Mouse (Mus musculus): ENCODE data around the gene Pfkl. TPM values are rescaled to one million over a fixed set of nuclear protein-coding genes. Genes with fewer than 3 reads are reported as not detected.

Pfkl gene
- polyA plus RNA-seq, 1 experiment from 2014 or later, result 35.6 TPM

DNA sequence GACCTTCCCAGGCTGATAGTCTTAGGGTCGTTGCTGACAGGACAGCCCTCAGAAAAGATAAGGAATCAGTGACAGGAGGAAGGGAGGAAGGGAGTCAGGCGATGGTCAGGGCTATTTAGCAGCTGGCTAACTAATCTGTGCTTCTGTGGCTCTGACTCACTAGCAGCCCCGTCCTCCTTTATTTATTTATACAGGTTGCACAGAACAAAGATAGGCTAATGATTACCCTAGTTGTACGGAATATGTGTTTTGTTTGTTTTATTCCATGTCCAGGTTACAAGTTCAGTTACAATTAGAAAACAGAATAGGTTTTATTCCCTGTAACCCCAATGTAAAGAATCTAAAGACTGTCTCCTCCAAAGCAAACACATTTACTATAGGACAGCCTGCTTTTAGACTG, 34.2 kb downstream of the Pfkl start:
- no peak overlapping the region for H3K27ac ChIP-seq (ENCODE audit: low read length)

DNA sequence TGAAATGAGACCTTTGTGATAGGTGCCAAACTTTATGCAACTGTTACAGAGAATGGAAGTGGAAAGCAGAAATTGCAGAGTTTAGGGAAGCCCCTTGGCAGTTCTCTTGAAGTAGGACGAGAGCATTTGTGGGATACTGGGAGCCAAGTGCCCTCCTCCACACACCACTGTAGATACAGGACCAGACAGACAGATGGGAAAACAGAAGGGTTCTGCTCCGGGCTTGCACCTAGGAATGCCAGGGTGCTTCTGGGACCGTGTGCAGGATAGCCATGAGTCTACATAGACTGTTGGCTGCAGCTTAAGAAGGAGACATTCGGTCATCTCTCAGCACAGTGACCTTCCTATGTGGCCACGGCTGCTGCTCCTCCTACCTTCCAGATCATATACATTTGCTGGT, 35.1 kb downstream of the Pfkl start:
- 63% methylated on average over 5 of the region's 5 CpGs for WGBS
- Histone ChIP-seq H3K4me1 (ENCODE audit: insufficient read depth, low read depth, low read length) (no peaks in the 10 kb centered on the region), H3K9me3 (ENCODE audit: low read length) (no peaks in the 10 kb centered on the region), H3K4me2 (replicated peaks; ENCODE audit: low read depth, low read length) (no peak overlapping the region), H3K9ac (replicated peaks; ENCODE audit: low read depth) (no peak overlapping the region), H3K36me3 (ENCODE audit: insufficient read depth, low read length) (no peaks in the 10 kb centered on the region), H3K4me3 (ENCODE audit: low read depth, low read length) (no peak overlapping the region), H3K27ac (ENCODE audit: low read length) (no peak overlapping the region), H3K27me3 (replicated peaks; ENCODE audit: insufficient read depth, low read length) (0 out of 2 replicates have a peak, but pooled peaks cover 4% of the 10 kb centered on the region)
- TF ChIP-seq EP300 (IDR thresholded peaks at IDR 0.05), result no peak
- DNase-seq (ENCODE audit: low spot score) (no peak), ATAC-seq (no peak)

More for the DNA sequence above, 34.2 kb downstream of the Pfkl start:
- 5% methylated on average over 4 of the region's 4 CpGs for whole genome bisulfite sequencing
- no peak for ATAC-seq
- TF ChIP-seq CTCF (IDR thresholded peaks at IDR 0.05) (no peak), EP300 (IDR thresholded peaks at IDR 0.05) (no peak)
- H3K4me1 ChIP-seq (ENCODE audit: insufficient read depth, low read depth, low read length), result no peaks in the 10 kb centered on the region
- H3K9me3 ChIP-seq (ENCODE audit: low read length), result no peaks in the 10 kb centered on the region
- H3K36me3 ChIP-seq (ENCODE audit: insufficient read depth, low read length), result no peaks in the 10 kb centered on the region
- no peak for DNase-seq (ENCODE audit: low spot score)
- H3K4me3 ChIP-seq (ENCODE audit: low read depth, low read length), result no peak overlapping the region
- no peaks in the 10 kb centered on the region for H3K27me3 ChIP-seq (replicated peaks; ENCODE audit: insufficient read depth, low read length)
- H3K4me2 ChIP-seq (replicated peaks; ENCODE audit: low read depth, low read length), result no peak overlapping the region
- no peak overlapping the region for H3K9ac ChIP-seq (replicated peaks; ENCODE audit: low read depth)

DNA sequence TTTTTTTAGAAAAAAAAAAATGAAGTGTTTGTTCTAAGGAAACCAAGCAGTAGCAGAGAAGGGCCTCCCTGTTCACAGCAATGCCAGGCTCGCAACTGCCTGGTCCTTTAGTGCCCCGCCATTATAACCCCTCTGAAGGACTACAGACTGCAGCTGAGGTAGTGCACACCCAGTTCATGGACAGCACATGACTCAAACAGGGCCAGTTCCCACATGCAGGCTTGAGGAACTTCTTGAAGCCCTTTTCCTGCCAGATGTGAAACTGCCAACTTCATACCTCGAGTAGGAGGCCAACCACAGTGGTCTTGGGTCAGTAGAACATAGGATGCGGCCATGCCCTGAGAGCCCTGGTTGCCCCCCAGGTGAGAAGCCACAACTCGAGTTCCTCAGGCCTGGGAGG, 35.6 kb downstream of the Pfkl start:
- ATAC-seq (no peak), DNase-seq (ENCODE audit: low spot score) (no peak)
- Histone ChIP-seq H3K4me2 (replicated peaks; ENCODE audit: low read depth, low read length) (no peak overlapping the region), H3K9me3 (ENCODE audit: low read length) (no peaks in the 10 kb centered on the region), H3K9ac (replicated peaks; ENCODE audit: low read depth) (no peak overlapping the region), H3K27ac (ENCODE audit: low read length) (no peak overlapping the region), H3K36me3 (ENCODE audit: insufficient read depth, low read length) (no peaks in the 10 kb centered on the region), H3K27me3 (replicated peaks; ENCODE audit: insufficient read depth, low read length) (0 out of 2 replicates have a peak, but pooled peaks cover 7% of the 10 kb centered on the region), H3K4me3 (ENCODE audit: low read depth, low read length) (no peak overlapping the region), H3K4me1 (ENCODE audit: insufficient read depth, low read depth, low read length) (no peaks in the 10 kb centered on the region)
- no peak for TF ChIP-seq CTCF (IDR thresholded peaks at IDR 0.05)
- no peak for TF ChIP-seq EP300 (IDR thresholded peaks at IDR 0.05)
- WGBS, result 49% methylated on average over 5 of the region's 5 CpGs

DNA sequence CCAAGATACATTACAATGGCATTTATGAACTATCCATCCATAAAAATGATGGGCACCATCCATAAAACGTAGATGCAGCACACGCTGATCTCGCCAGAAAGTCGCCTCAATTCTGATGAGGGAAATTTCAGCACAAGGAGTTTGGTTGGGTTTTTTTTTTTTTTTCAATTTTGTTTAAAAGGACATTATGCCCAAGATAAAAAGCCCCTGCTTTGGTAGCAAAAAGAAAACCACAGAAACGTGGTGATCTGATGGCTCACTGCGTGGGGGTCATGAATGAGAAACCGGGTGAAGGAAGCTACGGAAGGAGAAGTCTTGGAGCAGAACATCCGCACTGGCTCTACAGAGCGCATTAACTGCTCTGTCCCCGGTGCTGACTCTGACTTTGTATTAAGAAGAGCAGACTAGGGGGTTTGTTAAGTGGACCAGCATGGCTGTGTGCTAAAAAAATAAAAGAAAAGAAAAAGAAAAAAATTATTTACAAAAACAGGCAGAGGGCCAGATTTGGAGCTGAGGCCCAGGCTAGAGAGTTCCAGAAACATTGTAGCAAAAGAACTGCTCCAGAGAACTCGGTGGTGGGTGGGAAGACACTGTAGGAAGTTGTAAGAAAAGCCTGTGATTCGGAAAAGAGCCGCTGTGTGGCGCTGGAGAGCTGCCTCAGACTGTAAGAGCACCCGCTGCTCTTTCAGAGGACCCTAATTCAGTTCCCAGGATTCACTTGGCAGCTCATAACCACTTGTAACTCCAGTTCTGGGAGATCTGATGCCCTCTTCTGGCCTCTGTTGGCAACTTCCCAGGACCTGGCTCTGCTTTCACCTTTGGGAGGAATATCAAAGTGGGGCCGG, 38.0 kb downstream of the Pfkl start:
- Histone ChIP-seq H3K27ac (ENCODE audit: low read length) (no peak overlapping the region), H3K9me3 (ENCODE audit: low read length) (no peaks in the 10 kb centered on the region), H3K9ac (replicated peaks; ENCODE audit: low read depth) (no peak overlapping the region), H3K4me1 (ENCODE audit: insufficient read depth, low read depth, low read length) (no peaks in the 10 kb centered on the region), H3K4me3 (ENCODE audit: low read depth, low read length) (no peak overlapping the region), H3K27me3 (replicated peaks; ENCODE audit: insufficient read depth, low read length) (peaks cover 15% of the 10 kb centered on the region; the same call in 1 of the 2 replicates), H3K4me2 (replicated peaks; ENCODE audit: low read depth, low read length) (no peak overlapping the region), H3K36me3 (ENCODE audit: insufficient read depth, low read length) (no peaks in the 10 kb centered on the region)
- TF ChIP-seq CTCF (IDR thresholded peaks at IDR 0.05), result peak; percentile 25; the same call in 1 of the 2 replicates
- no peak for TF ChIP-seq EP300 (IDR thresholded peaks at IDR 0.05)
- no peak for ATAC-seq
- no peak for DNase-seq (ENCODE audit: low spot score)
- WGBS, result 55% methylated on average over 17 of the region's 17 CpGs

DNA sequence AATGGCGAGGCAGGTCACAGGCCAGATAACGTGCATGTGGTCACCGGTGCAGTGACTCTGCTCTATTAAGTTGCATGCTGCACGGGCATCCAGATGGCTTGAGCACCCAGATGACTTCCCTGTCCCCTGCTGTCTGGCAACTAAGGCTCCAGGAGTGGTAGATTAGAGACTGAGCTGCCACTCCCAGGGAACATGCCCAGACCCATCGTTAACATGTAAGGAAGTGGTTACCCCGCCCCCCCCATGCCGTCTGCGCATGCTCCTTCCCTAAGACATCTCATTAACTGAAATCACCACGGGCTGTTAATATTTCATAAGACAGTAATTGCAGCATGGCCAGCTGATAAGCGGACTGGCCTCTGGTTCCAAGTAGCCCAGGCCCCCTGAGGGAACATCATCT, 38.7 kb downstream of the Pfkl start:
- TF ChIP-seq EP300 (IDR thresholded peaks at IDR 0.05) (no peak), CTCF (IDR thresholded peaks at IDR 0.05) (no peak)
- no peaks in the 10 kb centered on the region for H3K4me1 ChIP-seq (ENCODE audit: insufficient read depth, low read depth, low read length)
- H3K9me3 ChIP-seq (ENCODE audit: low read length), result no peaks in the 10 kb centered on the region
- no peak overlapping the region for H3K9ac ChIP-seq (replicated peaks; ENCODE audit: low read depth)
- H3K27ac ChIP-seq (ENCODE audit: low read length), result no peak overlapping the region
- H3K4me3 ChIP-seq (ENCODE audit: low read depth, low read length), result no peak overlapping the region
- H3K4me2 ChIP-seq (replicated peaks; ENCODE audit: low read depth, low read length), result no peak overlapping the region
- ATAC-seq, result 0 out of 2 replicates have a peak, but pooled peaks have one; percentile 32
- peaks cover 15% of the 10 kb centered on the region; the same call in 1 of the 2 replicates for H3K27me3 ChIP-seq (replicated peaks; ENCODE audit: insufficient read depth, low read length)
- WGBS, result 83% methylated on average over 10 of the region's 10 CpGs
- DNase-seq (ENCODE audit: low spot score), result no peak
- no peaks in the 10 kb centered on the region for H3K36me3 ChIP-seq (ENCODE audit: insufficient read depth, low read length)

DNA sequence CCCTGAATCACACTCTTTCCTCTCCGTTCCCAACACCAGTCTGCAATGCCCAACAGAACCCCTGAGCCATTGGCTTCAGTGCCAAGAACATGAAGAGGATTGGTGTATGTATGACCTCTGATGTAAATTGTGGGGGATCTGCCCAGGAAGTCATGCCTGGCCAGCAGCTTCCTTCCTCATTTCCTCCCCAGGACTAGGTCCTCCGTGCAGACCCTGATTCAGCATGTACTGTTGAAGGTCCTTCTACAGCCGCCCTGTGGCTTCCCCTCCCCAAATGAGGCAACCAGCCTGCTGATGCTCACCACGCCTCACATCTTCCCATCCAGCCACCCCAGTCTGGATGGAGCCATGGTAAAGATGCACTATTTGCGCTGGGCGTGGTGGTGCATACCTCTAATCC, 39.4 kb downstream of the Pfkl start, which contains the start of gene Trpm2:
Gene Trpm2, minus strand, starts transcription at position 83 of the 400 bp plus-strand sequence.
- H3K9me3 ChIP-seq (ENCODE audit: low read length), result no peaks in the 10 kb centered on the region
- WGBS, result 66% methylated on average over 6 of the region's 6 CpGs
- H3K27ac ChIP-seq (ENCODE audit: low read length), result no peak within 1 kb of the TSS
- H3K27me3 ChIP-seq (replicated peaks; ENCODE audit: insufficient read depth, low read length), result peaks cover 15% of the 10 kb centered on the region; the same call in 1 of the 2 replicates
- DNase-seq (ENCODE audit: low spot score), result peak; percentile 50
- H3K36me3 ChIP-seq (ENCODE audit: insufficient read depth, low read length), result no peaks in the 10 kb centered on the region
- TF ChIP-seq EP300 (IDR thresholded peaks at IDR 0.05), result no peak
- H3K4me1 ChIP-seq (ENCODE audit: insufficient read depth, low read depth, low read length), result no peaks in the 10 kb centered on the region
- H3K9ac ChIP-seq (replicated peaks; ENCODE audit: low read depth), result no peak within 1 kb of the TSS
- 0 out of 2 replicates have a peak within 1 kb of the TSS, but pooled peaks have one; percentile 12 for H3K4me3 ChIP-seq (ENCODE audit: low read depth, low read length)
- peak; percentile 40 for ATAC-seq
- peak within 1 kb of the TSS; percentile 42 for H3K4me2 ChIP-seq (replicated peaks; ENCODE audit: low read depth, low read length)
